Mouse (Mus musculus): Measurements from ENCODE around the gene Klk1b8. TPM values are rescaled to one million over a fixed set of nuclear protein-coding genes. Genes with fewer than 3 reads are reported as not detected.
"Not testable (repeated sequence)": the region's sequence is repeated elsewhere in the genome, so short reads cannot be mapped to it uniquely, and the experiment has no call there.

Klk1b8 gene
- total and polyA plus RNA-seq, 3 experiments = not detected

GRCm38 (mm10) chr7:43967058-43967457, 16.6 kb downstream of the Klk1b8 start:
- H3K4me1 ChIP-seq (ENCODE audit: control insufficient read depth in 1 of 2, insufficient read depth in 2 of 2) = peaks cover 22 to 66% of the 10 kb centered on the region in 2 experiments
- H3K79me2 ChIP-seq (replicated peaks; ENCODE audit: control insufficient read depth, extremely low read depth, insufficient read depth, poor library complexity, severe bottlenecking) = no peaks in the 10 kb centered on the region
- no peaks in the 10 kb centered on the region for H3K36me3 ChIP-seq (replicated peaks in 1 of 2; ENCODE audit: control insufficient read depth in 1 of 2, insufficient read depth in 1 of 2, low read length in 1 of 2)
- TF ChIP-seq IRF4 (IDR thresholded peaks at IDR 0.05; ENCODE audit: low read depth, low read length) (no peak), MYC (IDR thresholded peaks at IDR 0.05; ENCODE audit: low read depth, low read length) (no peak), RCOR1 (conservative IDR thresholded peaks at IDR 0.05; ENCODE audit: low read depth, low read length) (no peak), MXI1 (IDR thresholded peaks at IDR 0.05; ENCODE audit: low read depth, low read length) (no peak), HCFC1 (IDR thresholded peaks at IDR 0.05; ENCODE audit: low read depth, low read length) (no peak), CHD2 (IDR thresholded peaks at IDR 0.05; ENCODE audit: low read length) (no peak), CHD1 (IDR thresholded peaks at IDR 0.05; ENCODE audit: low read depth, low read length) (no peak)
- no peak overlapping the region for H3K4me2 ChIP-seq (ENCODE audit: insufficient read depth, low read depth, poor library complexity, severe bottlenecking)
- H3K27me3 ChIP-seq (replicated peaks) = no peaks in the 10 kb centered on the region
- dilution Hi-C loops (cut with MboI; ENCODE audit: extremely low pct_ligation_motif_present, extremely low pct_unique_long_range_greater_than_20kb, low sequenced_read_pairs) (no loop called here), in situ Hi-C loops (cut with MboI; ENCODE audit: low pct_ligation_motif_present, low pct_unique_long_range_greater_than_20kb, low sequenced_read_pairs) (no loop called here)
- DNase-seq (ENCODE audit: extremely low read depth) = no peak
- H3K4me3 ChIP-seq (replicated peaks in 1 of 3; ENCODE audit: low read depth in 2 of 3, low read length in 2 of 3, poor library complexity in 1 of 3) = no peak overlapping the region
- no peak overlapping the region for H3K27ac ChIP-seq (ENCODE audit: insufficient read depth, low read depth)
- H3K9me3 ChIP-seq (replicated peaks; ENCODE audit: low read length) = no peaks in the 10 kb centered on the region
- no peak overlapping the region for H3K9ac ChIP-seq (ENCODE audit: insufficient read depth, low read depth)

- in situ Hi-C loops (cut with MboI; ENCODE audit: low pct_ligation_motif_present, low pct_unique_long_range_greater_than_20kb, low sequenced_read_pairs) = no loop called here
- Histone ChIP-seq H3K4me3 (replicated peaks in 1 of 3; ENCODE audit: low read depth in 2 of 3, low read length in 2 of 3, poor library complexity in 1 of 3) (no peak overlapping the region), H3K4me1 (ENCODE audit: control insufficient read depth in 1 of 2, insufficient read depth in 2 of 2) (peaks cover 17 to 64% of the 10 kb centered on the region in 2 experiments), H3K36me3 (replicated peaks in 1 of 2; ENCODE audit: control insufficient read depth in 1 of 2, insufficient read depth in 1 of 2, low read length in 1 of 2) (no peaks in the 10 kb centered on the region), H3K27ac (ENCODE audit: insufficient read depth, low read depth) (no peak overlapping the region), H3K9me3 (replicated peaks; ENCODE audit: low read length) (no peaks in the 10 kb centered on the region), H3K9ac (ENCODE audit: insufficient read depth, low read depth) (no peak overlapping the region), H3K27me3 (replicated peaks) (no peaks in the 10 kb centered on the region), H3K4me2 (ENCODE audit: insufficient read depth, low read depth, poor library complexity, severe bottlenecking) (no peak overlapping the region), H3K79me2 (replicated peaks; ENCODE audit: control insufficient read depth, extremely low read depth, insufficient read depth, poor library complexity, severe bottlenecking) (no peaks in the 10 kb centered on the region)
- TF ChIP-seq EP300 (IDR thresholded peaks at IDR 0.05; ENCODE audit: low read length) (no peak), MYC (IDR thresholded peaks at IDR 0.05; ENCODE audit: low read depth, low read length) (no peak), JUND (conservative IDR thresholded peaks at IDR 0.05; ENCODE audit: low read depth, low read length) (no peak), E2F4 (IDR thresholded peaks at IDR 0.05; ENCODE audit: insufficient replicate concordance, low read depth, low read length) (no peak), GABPA (IDR thresholded peaks at IDR 0.05; ENCODE audit: insufficient replicate concordance, low read depth, low read length) (no peak), KAT2A (IDR thresholded peaks at IDR 0.05; ENCODE audit: insufficient replicate concordance, low read length) (no peak), ZNF384 (IDR thresholded peaks at IDR 0.05; ENCODE audit: low read depth, low read length) (no peak), CHD1 (IDR thresholded peaks at IDR 0.05; ENCODE audit: low read depth, low read length) (no peak), CTCF (conservative IDR thresholded peaks at IDR 0.05 in 1 of 2, IDR thresholded peaks at IDR 0.05 in 1 of 2; ENCODE audit: low read depth in 2 of 2, low read length in 2 of 2) (no peak), TCF12 (IDR thresholded peaks at IDR 0.05; ENCODE audit: low read depth, low read length) (no peak), NELFE (IDR thresholded peaks at IDR 0.05; ENCODE audit: low read depth, low read length) (no peak), PAX5 (IDR thresholded peaks at IDR 0.05; ENCODE audit: low read length) (no peak), POLR2A (IDR thresholded peaks at IDR 0.05; ENCODE audit: low read depth, low read length) (no peak), ZKSCAN1 (IDR thresholded peaks at IDR 0.05; ENCODE audit: borderline replicate concordance, low read depth, low read length) (no peak), IRF4 (IDR thresholded peaks at IDR 0.05; ENCODE audit: low read depth, low read length) (no peak), NRF1 (IDR thresholded peaks at IDR 0.05; ENCODE audit: low read depth, low read length) (no peak), MAFK (IDR thresholded peaks at IDR 0.05; ENCODE audit: insufficient replicate concordance, low read length) (no peak), ZMIZ1 (IDR thresholded peaks at IDR 0.05; ENCODE audit: low read depth, low read length) (no peak), BHLHE40 (IDR thresholded peaks at IDR 0.05; ENCODE audit: low read depth, low read length) (no peak), RAD21 (IDR thresholded peaks at IDR 0.05; ENCODE audit: low read depth, low read length) (no peak)
- dilution Hi-C loops (cut with MboI; ENCODE audit: extremely low pct_ligation_motif_present, extremely low pct_unique_long_range_greater_than_20kb, low sequenced_read_pairs) = no loop called here
- DNase-seq (ENCODE audit: extremely low read depth) = no peak
Observed at GRCm38 (mm10) chr7:43967612-43968011, 17.1 kb downstream of the Klk1b8 start.

- H3K27me3 ChIP-seq (replicated peaks); H3K4me3 ChIP-seq (replicated peaks in 1 of 3; ENCODE audit: low read depth in 2 of 3, low read length in 2 of 3, poor library complexity in 1 of 3); H3K79me2 ChIP-seq (replicated peaks; ENCODE audit: control insufficient read depth, extremely low read depth, insufficient read depth, poor library complexity, severe bottlenecking); in situ Hi-C loops (cut with MboI; ENCODE audit: low pct_ligation_motif_present, low pct_unique_long_range_greater_than_20kb, low sequenced_read_pairs); H3K36me3 ChIP-seq (replicated peaks in 1 of 2; ENCODE audit: control insufficient read depth in 1 of 2, insufficient read depth in 1 of 2, low read length in 1 of 2); H3K4me2 ChIP-seq (ENCODE audit: insufficient read depth, low read depth, poor library complexity, severe bottlenecking); H3K27ac ChIP-seq (ENCODE audit: insufficient read depth, low read depth); H3K9me3 ChIP-seq (replicated peaks; ENCODE audit: low read length); DNase-seq (ENCODE audit: extremely low read depth); dilution Hi-C loops (cut with MboI; ENCODE audit: extremely low pct_ligation_motif_present, extremely low pct_unique_long_range_greater_than_20kb, low sequenced_read_pairs); H3K9ac ChIP-seq (ENCODE audit: insufficient read depth, low read depth): not testable (repeated sequence)
- peaks cover 9 to 34% of the 10 kb centered on the region in 2 experiments for H3K4me1 ChIP-seq (ENCODE audit: control insufficient read depth in 1 of 2, insufficient read depth in 2 of 2)
Observed at GRCm38 (mm10) chr7:43975761-43976160, 25.3 kb downstream of the Klk1b8 start, which contains the start of gene Klk1b9. TSS of gene Klk1b9 (plus strand) at chr7:43976061.

All from CH12.LX (cell line).